Mouse (Mus musculus) spleen, embryonic (tissue): ENCODE data around the gene Bcam.

ENCODE experiments used
- CTCF ChIA-PET: fragments of 350-600 bp; sonication (Branson Sonifier 250); formaldehyde crosslinking; loops from one replicate; lab custom pipeline; 2022; lab: Charles Lee

Bcam gene

DNA sequence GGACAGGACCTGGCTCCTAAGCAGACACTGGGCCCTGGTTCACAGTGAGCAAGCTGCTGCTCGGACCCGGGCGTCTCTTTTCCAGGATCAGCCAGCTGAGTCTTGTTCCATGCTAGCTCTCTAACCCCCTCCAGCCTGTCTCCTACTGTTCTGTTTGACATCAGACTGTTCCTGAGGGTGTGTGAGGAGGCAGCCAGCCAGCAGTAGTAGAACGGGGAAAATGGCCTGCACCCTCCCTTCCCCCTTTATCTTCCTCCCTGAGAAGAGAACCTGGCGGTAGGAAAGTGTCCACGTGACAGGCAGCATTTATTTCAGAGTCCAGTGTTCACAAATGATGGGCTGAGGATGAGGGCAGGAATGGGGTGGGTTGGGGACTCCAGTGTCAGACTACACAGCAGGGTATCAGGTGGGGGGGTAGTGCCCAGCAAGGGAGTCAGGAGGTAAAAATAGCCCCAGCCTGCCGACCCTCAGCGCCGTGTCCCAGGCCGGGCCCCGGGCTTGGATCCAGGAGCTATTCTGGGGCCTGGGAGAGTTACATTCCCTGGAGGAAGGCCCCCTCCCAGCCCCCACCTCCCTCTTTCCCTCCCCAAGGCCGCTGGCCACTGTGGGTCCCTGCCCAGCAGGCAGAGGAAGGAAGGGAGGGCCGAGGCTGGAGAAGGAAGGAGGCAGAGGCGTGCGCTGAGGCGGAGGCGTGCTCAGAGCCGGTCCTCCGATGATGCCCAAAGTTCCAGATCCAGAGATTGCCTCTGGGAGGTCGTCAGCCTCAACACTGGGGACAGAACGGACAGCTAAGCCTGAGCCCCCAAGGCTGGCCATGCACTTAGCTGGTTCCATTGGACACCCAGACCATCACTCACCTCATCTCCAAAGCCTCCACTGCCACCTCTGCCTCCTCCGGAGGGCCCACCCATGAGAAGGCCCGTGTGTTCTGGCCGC lies 14.7 kb downstream of the Bcam start:
- CTCF ChIA-PET, result no interaction called here

GRCm38 (mm10) chr7:19755008-19755407 lies 15.8 kb downstream of the Bcam start:
- CTCF ChIA-PET, result interaction anchor here (0.6 kb wide), 1 partner anchor 39 kb away, joined by 3 read pairs; no protein-coding TSS in a partner anchor

GRCm38 (mm10) chr7:19754065-19754464 lies 16.8 kb downstream of the Bcam start:
- CTCF ChIA-PET, result interaction anchor here (0.6 kb wide), 1 partner anchor 67 kb away, joined by 3 read pairs; no protein-coding TSS in a partner anchor

GRCm38 (mm10) chr7:19753587-19753986 lies 17.2 kb downstream of the Bcam start:
- CTCF ChIA-PET, result no interaction called here

DNA sequence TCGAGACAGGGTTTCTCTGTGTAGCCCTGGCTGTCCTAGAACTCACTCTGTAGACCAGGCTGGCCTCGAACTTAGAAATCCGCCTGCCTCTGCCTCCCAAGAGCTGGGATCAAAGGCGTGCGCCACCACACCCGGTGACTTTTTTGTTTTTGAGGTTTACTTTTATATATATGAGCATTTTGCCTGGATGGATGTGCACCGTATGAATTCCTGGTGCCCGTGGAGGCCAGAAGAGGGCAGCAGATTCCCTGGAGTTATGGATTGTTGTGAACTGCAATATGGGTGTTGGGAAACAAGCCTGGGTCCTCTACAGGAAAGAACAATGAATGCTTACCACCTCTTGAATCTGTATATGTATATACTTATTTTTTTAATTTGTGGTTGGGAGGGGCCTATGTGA lies 18.2 kb downstream of the Bcam start:
- CTCF ChIA-PET, result no interaction called here

DNA sequence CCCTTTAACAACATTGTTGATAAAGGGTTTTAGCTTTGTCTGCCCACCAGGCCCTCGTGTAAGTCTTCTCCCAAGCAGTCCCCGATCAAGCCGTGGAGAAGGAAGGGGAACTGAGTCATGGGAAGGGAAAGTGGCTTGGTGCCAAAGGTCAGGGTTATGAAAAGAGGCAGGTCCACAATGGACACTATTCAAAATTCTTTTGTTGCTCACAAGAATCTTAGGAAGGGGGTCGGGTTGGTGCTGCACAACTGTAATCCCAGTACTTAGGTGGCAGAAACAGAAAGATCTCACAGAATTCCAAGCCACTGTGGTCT lies 19.8 kb downstream of the Bcam start:
- CTCF ChIA-PET, result interaction anchor here (0.9 to 1.0 kb wide), 2 partner anchors 12 to 134 kb away, joined by 3 to 5 read pairs; no protein-coding TSS in a partner anchor

DNA sequence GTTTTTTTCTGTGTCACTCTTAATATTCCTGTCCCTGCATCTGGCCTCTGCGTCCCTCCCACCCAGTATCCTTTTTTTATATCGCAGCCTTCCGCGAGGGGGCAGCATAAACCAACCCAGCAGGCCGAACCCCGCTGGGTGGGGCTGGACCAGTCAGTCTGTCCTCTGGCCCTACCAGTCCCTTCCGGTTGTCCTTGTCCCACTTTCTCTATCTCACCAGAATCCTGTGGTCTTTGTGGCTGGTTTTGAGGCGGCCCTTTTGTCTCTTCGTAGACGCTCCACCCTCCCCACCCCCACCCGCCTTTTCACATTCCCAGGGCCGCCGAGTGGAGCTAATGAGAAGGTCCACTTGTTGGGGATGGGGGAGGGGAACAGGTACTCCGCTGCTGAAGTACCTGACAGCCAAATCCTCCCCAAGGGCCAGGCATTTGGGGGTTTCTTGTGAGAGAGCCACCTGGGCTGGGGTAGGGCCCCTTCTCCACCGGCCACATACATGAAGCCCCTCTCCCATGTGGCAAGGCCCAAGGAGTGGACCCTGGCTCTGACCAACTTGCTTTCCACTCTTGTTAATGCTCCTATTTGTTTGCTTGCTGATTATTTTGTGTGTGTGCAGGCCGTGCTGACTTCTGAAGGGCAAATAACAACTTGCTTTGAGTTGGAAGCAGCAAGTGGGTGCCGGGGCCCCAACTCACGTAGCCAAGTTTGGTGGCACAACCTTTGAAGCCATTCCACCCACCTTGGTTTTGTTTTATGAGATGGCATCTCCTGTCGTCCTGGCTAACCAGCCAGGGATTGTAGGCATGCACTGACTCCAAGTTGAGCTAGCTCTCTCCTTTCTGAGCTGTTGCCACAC lies 20.4 kb downstream of the Bcam start, which contains the start of gene Nectin2:
TSS of gene Nectin2 (minus strand) at position 267 of the 853 bp plus-strand sequence.
- CTCF ChIA-PET, result interaction anchor here (0.6 to 0.9 kb wide), 2 partner anchors 47 to 133 kb away, joined by 3 read pairs; no protein-coding TSS in a partner anchor

DNA sequence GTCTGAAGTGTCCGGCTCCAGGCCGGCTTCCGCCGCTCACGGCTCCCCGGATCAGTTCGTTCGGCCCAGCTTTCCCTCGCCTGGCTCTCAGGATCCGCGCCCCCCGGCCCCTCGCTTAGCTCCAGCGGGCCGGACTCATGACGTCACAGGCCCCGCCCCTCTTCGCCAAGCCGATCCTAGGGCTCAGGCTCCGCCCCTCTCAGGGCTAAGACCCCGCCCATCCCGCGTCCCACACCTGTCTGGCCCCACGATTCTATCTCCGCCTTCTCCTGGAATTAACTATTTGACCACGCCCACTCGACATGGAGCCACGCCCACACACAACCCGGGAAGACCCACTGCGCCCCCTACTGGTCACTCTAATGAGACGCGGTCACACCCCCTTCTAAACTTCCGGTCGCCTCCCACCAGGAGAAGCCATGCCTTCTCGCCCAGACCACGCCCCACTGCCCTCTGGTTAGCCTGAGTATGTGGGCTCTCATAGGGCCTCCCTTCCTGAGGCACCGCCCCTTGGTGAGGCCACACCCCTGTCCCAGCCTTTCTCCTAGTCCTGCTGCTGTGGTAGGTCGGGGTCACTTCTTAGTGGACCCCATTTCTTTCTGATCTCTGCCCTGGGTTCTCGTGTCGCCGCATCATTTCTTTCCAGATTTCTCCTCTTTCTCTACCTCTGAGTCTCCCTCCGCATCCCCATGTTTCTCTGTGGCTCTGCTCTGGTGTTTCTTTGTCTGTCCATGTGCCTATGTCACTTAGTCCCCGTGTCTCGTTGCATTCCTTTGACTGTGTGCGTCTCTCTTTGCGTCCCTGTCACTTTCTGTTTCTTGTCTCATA lies 21.2 kb downstream of the Bcam start:
- CTCF ChIA-PET, result no interaction called here

DNA sequence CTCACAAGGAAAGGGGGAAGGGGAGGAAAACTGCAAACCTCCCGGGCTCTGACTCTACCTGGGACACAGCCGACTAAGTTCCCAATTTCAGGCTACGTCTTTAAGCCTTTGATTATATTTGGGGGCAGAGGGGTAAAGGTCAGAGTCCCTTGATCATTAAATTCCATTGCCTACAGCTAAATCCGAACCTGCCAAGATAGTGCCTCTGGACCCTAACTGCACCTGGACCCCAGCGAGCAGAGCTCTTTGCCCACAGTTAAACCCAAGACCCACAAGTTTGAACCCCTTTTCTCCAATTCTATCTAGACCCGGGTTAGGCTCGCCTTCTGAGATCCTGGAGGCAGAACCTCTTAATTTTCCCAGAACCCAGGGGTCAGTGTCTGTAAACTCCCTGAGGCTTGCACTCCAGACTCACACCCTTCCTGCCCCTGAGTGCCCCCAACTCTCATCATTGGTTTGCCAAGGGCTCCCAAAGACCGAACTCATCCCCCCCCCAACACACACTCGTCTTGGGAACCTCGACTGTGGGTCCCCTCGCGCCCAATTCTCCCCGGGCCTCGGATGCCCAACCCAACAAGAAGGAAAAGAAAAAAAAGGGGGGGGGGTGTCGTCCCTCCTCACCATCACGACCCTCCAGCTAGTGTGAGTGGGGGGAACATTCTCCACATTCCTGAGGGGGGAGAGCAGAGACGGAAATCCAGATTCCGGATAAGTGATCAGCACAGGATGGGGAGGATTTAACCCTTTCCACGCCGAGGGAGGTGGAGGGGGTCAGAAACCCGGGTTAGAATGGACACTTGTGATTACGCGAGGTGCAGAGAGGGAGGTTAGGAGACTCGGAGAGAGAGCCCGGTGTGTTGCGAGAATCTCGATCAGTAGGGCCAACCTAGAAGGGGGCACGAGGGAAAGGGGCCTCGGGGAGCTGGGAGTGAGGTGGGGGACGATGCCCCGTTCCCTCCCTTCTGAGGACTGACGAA lies 22.3 kb downstream of the Bcam start:
- CTCF ChIA-PET, result interaction anchor here (0.7 kb wide), 1 partner anchor 445 kb away, joined by 3 read pairs; no protein-coding TSS in a partner anchor

DNA sequence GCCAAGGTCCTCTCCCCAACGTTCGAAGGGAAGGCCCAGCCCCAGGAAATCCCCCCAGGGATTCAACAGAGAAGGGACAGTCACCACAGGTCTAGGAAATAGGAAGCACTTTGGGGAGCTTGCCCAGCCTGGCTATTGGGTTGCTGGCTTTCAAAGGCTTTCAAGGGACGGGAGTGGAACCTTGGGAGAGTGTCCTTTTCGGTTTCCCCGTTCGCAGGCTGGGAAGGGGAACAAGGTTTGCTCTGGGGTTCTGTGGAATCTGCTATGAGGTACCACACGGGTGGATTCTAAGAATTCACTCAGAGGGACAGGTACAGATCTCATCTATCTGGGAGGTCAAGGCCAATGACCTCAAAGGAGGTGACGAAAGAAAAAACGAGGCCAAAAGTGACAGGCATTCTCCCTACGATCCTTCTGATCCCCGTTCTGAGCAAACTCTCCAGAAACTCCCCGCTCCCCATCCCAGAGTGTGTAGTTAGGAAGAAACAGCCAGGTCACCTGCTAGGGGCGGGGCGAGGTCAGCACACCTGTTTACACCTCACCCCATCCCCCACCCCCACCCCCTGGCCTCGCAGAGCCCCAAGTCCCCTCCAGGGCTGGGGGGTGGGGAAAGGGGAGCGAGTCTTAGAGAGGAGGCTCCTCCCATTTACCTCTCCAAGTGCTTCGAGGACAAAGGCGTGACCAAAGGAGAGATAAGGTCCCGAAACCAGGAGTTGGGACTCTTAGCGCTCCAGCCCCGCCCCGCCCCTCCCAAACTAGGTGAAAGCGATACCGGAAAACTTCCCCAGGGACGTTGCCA lies 23.2 kb downstream of the Bcam start:
- CTCF ChIA-PET, result interaction anchor here (0.6 kb wide), 1 partner anchor 38 kb away, joined by 5 read pairs; no protein-coding TSS in a partner anchor

DNA sequence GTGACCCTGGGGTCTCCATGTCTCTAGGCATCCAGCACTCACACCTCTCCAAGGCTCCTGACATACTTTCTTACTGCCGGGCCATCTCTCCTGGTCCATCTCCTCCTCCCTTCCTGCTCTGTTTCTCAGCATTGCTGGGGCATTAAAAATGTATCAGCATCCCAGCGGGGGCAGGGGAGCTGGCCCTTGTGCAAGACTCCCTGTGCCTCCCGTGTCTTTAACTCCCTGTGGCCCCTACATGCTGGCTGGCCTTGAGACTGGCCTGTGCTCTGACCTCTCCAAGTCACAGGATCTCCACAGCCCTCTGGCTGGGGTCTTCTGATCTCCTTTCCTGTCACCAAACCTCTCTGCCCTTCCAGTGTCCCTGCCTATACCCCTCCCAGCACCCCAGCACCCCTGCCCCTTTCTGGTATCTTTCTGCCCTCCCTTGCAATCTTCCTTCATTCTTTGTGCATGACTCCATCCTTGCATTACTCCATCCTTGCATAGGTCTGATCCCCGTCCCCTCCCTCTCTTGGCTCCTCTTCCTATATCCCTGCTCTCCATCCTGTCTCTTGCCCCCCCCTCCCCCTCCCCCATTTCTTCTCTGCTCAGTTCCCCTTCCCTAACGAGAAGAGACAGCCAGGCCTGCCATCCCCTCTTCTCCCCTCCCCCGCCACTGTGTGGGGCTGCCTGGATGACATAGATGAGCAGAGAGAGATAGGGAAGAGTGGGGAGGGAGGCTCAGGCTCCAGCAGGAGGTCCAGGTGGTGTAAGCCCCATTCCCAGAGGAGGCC lies 24.2 kb downstream of the Bcam start:
- CTCF ChIA-PET, result no interaction called here

DNA sequence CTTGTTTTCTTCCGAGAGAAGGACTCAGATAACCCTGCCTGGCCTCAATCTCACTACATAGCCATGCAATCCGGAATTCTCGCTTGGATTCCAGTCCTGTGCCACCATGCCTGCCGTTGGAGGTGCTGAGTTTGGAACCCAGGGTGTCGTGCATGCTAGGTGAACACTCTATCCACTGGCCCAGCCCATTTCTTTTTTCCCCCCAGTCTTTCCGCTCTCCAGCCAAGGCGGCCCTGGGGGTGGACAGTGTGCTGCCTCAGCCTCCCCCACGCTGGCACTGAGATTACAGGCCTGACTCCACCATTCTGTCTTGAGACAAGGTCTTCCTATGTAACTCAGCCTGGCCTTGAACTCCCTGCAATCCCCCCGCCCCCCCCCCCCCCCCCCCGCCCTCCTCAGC lies 24.8 kb downstream of the Bcam start:
- CTCF ChIA-PET, result no interaction called here

DNA sequence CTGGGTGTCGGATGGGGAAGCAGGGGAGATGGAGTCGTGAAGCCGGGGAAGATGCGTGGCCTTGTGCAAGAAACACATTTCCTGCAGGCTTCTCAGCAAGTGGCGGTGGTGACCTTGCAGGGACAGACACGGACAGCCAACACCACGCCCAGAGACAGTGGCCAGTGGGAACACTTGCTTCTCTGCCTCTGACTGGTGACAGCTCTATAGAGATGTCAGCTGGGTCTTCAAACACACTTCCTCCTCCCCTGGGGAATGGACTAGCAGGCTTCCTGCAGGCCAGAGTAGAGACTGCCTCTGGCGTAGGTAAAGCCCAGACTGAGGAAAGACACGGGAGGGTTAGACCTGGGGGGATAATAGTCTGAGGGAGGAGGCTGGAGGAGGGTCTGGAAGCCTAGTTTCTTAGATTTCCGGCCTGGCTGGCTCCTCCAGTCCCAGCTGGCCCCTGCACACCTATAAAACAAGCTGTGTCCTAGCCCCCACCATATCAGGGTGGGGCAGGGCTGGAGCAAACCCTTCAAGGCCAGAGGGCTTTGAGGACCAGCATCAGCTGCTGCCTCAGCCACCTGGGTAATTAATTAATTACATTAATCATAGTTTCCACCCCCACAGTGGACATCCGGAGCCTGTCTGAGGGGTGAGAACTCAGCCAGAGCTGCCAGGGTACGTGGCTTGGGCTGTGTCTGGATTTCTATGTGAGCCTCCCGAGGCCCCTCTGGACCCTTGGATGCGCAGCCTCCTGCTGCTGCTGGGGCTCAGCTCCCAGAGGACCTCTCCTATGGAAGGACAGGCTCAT lies 26.0 kb downstream of the Bcam start:
- CTCF ChIA-PET, result no interaction called here

- CTCF ChIA-PET, result no interaction called here
These were observed 27.0 kb downstream of the Bcam start for GRCm38 (mm10) chr7:19743791-19744190.

DNA sequence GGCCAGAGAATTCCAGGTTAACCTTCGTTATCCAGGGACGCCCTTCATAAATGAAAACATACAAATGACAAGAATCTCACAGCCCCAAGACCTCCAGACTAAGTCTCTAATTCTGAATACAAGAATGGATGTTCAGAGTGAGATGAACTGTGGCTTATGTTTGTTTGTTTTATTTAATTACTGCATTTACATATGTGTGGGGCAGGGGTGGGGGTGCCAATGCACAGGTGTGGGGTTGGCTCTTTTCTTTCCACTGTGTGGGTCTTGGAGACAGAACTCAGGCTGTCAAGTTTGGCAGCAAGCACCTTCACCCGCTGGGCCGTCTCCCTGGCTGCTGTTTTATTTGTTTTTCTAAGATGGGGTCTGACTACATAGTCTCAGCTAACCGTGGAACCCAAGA lies 28.3 kb downstream of the Bcam start:
- CTCF ChIA-PET, result no interaction called here

- CTCF ChIA-PET, result no interaction called here
These were observed 29.3 kb downstream of the Bcam start for GRCm38 (mm10) chr7:19741329-19742031.

- CTCF ChIA-PET, result no interaction called here
These were observed 30.5 kb downstream of the Bcam start for GRCm38 (mm10) chr7:19740269-19740668.
